Mouse (Mus musculus) c-Kit-positive CD71-positive TER-119-positive erythroid progenitor cells, embryonic 14.5 days (primary cell): ENCODE results near the gene Gm10401.
"Not testable (repeated sequence)": the region's sequence is repeated elsewhere in the genome, so short reads cannot be mapped to it uniquely, and the experiment has no call there.

ENCODE experiments used
- DNase-seq: peaks from one replicate; pipeline ENCODE4 v3.0.0-alpha.2; 2013; ENCODE audit warnings: low spot score

Gm10401 gene

DNA sequence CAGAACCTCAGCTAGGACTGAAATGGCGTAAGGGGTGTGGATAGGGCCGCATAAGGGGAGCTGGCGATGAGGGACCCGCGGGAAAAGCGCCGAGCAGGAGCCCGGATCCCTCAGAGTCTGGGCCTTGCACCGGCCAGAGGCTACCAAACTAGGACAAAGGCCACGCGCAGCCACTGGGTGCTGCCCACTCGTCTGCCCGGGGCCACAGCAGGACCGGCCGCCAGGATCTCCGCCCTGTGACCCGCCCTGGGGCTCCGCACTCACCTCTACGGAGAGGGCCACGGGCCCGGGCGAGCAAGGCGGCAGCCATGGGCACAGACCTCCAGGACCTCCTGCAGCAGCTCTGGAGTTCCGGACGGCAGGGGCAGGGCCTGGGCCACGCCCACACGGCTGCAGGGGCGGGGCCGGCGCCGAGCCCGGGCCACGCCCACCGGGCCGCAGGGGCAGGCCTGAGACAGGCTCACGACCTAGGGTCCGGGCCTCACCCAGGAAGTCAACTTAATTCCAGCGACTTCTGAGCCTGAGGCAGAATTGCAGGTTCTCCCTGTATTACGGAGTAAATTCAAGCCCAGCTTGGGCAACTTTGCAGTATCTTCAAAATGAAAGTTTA lies 21.0 kb upstream of the Gm10401 start, which contains the start of gene Acads:
Gene Acads (minus strand): TSS at position 386 of the 610 bp plus-strand sequence.
- peak; percentile 65 for DNase-seq

DNA sequence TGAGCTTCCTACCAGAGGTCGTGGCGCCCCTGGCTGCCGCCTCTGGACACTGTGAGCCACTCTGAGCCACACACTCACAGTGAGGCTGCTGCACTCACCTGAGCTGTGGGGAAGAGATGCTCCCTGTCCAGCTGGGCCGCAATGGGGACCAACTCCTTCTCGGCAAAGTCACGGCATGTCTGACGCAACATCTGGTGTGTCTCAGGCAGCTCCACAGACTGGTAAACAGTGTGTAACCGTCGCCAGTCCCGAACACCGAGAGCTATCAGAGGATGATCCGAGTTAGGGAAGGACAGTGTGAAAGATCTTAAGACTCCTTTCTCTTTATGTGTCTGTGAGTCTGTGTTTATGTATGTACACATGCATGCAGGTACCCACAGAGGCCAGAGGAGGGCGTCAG lies 19.4 kb upstream of the Gm10401 start:
- no peak for DNase-seq

DNA sequence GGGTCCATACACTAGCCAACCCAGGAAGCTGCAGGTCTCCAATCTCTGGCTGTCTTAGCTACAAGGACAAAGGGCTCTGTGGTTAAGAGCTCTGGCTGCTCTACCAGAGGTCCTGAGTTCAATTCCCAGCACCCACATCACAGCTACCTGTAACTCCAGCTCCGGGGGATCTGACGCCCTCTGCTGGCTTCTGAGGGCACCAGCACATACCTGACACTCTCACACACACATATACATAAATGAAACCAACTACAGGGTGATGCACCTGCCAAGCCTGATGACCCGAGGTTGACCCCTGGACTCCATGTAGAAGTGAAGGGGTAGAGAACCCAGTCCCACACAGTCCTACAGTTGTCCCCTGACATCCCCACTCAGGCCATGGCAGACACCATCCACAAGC lies 18.3 kb upstream of the Gm10401 start:
- no peak for DNase-seq

DNA sequence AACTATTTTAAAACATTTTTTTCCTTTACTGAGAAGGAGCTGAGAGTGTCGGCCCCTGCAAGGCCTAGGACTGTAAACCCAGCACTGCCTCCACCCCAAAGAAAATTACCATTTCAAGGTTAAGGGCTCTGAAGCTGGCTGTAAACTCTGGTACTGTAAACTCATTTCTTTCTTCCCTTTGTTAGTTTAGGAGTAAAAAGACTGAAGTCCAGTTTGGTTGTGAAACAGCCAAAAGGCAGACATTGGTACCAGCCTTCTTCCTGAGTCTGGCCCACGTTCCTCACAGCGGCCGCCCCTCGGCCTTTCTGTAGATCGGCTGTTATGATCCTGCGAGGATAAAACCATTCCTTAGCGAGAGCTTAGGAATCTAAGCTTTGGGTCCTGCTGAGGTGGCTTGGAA lies 16.4 kb upstream of the Gm10401 start:
- DNase-seq, result no peak

DNA sequence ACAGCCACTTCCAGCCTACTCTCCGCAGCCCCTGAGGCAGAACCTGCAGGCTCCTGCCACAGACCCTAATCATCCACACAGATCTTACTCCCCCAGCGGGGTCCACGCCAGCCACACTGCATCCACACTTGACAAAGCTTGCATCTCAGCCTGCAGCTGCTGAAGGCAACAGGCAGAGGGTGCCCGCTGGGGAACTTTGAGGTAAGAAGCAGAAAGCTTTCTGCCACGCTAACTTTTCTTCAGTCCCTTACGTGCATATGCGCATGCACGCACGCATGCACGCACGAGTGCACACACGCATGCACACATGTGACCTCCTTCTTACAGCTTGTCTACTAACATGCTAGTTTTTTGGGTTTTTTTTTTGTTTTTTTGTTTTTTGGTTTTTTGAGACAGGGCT lies 15.1 kb upstream of the Gm10401 start:
- no peak for DNase-seq

DNA sequence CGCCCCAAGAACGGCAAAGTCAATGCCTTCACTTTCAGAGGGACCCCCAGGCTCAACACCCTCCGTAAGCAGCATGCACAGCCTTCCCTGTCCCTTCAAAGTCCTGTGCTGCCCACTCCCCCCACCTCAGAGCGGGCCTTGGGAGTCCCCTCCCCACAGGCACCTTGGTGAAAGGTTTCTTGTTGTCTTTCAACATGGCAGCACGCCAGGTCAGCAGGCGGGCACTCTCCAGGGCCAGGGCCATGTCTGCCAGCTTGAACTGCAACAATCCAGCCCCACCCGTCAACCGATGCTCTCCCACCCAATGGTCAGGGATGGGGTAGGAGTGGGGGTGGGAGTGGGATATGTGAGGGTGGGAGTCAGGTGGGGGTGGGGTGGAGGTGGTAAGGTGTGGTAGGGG lies 13.1 kb upstream of the Gm10401 start:
- no peak for DNase-seq

DNA sequence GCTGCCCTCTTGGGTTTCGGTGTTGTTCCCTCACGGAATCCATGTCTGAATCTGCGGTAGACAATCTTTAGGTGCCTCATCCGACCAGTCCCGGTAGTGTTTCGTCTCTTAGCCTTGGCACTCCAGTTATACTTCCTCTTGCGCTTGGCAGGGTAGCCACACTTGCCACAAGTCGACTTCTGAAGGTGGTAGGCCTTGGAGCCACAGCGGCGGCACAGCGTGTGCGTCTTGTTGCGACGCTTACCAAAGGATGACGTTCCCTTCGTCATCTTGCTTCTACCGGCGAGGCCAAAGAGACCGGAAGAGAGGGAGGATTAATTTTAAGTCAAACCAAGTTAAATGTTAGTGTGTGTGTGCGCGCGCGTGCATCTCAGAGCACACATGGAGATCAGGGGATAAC lies 5.2 kb upstream of the Gm10401 start:
- not testable (repeated sequence) for DNase-seq

DNA sequence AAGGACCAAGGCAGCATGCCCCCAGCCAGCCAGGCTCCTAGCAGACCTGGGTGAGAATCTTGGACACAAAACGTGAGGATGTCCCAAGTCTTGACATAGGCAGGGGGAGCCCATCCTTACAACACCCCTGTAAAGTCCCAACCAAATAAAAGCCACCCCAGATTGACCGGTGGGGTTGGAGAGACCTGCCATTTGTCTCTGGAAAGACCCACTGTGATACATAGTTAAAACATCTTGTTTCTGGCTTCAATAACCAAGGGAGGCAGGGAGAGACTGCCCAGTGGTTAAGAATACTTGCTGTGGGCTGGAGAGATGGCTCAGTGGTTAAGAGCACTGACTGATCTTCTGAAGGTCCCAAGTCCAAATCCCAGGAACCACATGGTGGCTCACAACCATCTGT lies 4.1 kb upstream of the Gm10401 start:
- DNase-seq, result no peak

DNA sequence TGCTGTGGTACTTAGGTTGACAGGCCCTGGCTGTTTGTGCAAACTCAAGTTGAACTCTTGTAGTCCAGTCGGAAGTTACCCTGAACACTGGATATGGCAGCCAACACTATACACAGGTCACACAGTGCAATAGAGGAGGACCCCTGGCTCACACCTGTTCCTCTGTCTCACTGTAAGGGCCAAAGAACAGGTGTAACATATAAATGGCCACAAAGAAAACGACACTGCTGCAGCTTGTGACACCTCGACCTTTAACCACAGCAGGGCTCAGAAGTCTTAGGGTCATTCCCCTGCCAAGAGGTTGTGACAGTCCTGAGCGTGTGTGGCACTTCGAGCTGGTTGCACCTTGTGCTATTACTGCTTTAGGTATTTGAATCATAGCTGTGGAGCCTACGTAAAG lies 2.4 kb upstream of the Gm10401 start:
- DNase-seq, result no peak

DNA sequence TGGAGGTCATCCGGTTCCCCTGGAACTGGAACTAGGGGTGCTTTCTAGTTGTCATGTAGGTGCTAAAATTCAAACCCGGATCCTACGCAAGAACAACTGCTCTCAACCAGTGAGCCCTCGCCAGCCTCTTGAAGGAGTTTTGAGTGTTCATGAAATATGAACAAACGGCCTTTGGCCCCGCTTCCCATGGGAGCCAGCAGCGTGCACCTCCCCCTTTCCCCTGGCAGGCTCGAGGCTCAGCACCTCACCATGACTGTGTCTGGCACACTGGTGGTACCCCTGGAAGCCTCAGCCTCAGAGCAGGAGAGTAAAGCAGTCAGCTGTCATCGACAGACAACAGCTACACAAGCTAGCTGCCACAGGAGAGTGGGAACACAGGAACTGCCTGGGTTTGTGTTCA lies 1.9 kb upstream of the Gm10401 start:
- DNase-seq, result no peak

DNA sequence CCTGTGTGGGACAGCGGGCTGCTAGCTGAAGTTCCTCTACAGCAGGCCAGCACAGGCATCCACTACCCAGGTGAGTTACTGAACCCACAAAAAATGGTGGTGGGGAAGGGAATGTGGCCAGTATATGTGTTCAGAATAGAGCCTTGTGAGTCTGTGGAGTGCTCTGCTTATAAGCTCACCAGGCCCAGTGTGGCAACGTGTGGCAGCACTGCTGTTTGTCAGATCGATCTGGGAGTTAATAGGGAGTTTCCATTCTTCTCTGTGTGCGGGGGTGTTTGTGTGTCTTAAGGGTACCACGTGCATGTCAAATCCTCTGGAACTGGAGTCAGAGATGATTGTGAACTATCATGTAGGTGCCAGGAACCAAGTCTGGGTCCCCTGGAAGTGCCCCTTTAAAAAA lies 1.4 kb upstream of the Gm10401 start:
- DNase-seq, result no peak

DNA sequence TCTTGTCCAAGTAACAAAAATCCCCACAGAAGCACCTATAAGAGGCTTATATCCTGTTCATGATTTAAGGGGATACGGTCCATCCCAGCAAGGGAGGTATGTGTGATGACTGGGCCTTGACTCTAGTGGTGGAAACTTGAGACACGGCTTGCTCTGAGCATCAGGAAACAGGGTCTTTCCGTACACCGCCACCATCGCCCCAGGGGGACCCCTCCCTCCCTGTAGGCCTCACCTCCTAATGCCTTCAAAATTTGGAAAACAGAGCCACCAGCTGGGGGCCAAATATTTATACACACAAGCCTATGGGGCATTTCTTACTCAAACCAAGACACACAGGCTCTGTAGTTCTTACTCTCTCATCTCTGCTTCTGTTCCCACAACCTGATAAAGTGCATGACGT lies 6.3 kb downstream of the Gm10401 start:
- no peak for DNase-seq

DNA sequence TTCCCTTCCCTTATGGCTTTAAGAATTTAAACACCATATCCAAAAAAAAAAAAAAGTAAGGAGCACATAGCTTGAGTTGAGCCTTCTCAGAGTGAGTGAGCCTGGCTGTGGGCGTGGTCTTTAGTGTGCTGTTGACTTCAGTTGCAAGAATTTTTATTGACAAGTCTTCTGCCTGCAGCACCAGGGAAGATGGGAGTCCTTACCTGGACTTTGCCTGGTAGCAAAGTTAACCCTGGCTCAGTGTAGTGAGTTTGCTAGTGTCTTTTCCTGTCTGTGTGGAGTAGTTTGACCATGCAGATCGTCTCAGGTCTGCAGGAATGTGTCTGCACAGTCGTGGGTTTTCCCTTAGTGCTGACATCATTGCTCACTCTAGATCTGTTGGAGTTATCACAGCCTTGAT lies 7.1 kb downstream of the Gm10401 start:
- DNase-seq, result no peak

DNA sequence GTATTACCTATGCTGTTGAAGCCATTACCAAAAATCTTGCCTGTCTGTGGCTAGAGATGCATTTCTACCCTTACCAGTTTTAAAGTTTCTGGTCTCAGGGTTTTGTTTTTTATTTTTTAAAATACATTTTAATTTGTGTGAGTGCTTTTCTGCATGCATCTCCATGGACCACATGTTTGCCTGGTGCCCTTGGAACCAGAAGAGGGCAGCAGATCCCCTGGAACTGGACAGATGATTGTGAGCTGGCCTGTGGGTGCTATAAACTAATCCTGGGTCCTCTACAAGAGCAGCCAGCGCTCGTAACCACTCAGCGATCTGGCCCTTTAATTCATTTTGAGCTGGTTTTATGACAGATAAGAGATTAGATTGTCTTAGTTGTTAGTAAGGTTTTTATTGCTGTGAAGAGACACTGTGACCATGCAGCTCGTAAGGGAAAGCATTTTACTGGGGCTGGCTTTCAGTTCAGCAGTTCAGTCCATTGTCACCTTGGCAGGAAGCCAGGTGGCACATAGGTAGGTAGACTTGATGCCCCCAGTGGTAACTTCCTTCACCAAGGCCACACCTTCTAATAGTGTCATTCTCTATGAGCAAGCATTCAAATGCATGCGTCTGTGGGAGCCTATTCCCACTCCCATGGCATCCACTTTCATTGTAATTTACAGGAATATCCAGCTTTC lies 8.4 kb downstream of the Gm10401 start:
- DNase-seq, result no peak

DNA sequence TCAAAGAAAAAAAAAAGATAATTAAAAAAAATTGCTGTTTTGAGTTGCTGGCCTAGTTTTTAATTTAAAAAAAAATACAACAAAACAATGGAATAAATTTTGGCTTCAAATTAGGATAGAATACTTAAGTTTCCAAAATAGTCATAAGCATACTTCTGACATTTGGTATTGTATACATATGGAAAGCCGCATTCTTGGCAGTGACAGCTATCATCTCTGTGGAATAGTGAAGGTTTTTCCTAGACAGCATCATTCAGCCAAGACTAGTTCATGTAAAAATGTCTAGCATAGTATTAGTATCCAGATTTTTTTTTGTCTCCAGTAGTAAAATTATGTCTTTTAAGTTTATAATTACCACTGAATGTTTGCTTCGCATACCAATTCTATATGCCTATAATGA lies 12.4 kb downstream of the Gm10401 start:
- no peak for DNase-seq

DNA sequence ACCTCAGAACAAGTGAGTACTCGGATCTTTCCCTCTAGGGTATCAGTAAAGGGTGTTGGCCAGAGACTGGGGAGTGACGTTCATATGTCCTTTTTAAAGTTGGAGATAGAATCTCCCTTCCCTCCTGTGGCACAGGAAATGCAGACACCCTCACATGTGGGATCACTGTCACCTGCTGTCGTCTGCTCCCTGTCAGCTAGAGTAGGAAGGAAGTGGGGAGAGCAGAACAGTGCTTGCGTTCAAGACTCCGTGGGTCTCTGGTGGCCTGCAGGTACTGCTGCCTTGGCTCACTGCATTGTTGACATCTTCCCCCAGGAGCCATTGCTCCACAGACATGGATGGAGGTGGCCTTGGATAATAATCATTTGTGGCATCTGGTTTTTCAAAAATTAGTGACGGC lies 14.6 kb downstream of the Gm10401 start:
- DNase-seq, result no peak

DNA sequence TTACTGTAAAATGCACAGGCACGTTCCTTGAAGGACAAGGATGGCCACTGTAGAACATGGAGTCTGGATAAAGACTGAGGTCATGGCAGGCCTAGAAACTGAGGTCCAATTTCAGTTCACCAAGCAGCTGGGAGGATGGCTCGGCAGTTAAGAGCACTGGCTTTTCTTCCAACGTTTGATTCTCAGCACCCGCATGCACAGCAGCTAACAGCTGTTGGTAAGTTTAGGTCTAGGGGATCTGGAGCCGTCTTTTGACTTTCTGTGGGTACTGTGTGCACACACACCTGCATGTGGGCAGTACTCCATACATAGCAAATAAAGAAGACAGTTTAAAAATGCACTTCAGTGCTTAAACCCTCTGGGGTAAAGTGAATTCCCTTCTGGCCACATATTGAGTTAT lies 16.5 kb downstream of the Gm10401 start:
- no peak for DNase-seq

DNA sequence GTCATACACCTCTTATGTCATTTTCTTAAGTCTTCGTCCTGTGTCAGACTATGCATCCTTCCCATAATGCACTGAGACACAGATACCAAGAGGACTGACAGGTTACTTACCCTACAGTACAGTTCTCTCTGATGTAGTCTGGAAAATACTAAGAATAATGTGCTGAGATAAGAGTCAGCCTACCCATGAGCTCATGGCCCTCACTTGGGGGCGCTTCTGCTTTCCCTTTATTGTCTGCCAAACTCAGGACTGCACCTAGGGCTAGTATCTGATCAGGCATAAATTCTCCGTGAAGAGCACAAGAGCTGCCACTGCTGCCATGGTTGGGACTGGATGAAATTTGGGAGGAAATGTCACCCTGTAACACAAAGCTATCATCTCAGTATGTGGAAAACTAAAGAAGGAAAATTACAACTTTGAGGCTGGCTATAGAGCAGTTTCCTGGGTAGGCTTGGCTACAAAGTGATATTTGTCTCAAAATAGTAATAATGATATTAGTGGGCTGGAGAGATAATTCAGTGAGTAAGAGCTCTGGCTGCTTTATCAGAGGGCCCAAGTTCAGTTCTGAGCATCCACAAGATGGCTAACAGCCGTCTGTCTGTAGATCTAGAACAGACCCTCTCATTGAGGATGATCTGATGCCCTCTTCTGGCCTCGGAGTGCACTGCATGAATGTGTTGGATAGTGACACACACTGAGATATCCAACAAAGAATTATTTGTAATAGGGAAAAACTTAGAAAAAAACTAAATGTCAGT lies 21.8 kb downstream of the Gm10401 start:
- peak; percentile 83 for DNase-seq

DNA sequence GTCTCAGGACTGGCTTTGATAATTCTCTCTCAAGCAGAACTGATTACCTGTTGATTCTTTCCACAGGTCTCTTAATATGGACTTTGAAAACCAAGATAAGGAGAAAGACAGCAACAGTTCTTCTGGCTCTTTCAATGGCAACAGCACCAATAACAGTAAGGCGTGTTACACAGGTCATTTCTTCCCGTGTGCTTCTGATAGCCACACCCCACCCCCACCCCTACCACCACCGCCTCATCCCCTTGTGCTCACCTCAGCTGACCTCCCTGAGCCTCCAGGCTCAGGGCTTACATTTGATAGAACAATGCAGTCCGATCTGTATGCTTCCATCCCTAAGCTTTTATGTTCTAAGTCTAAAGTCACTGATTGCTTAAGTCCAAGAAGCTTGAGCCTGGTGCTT lies 23.3 kb downstream of the Gm10401 start:
- DNase-seq, result no peak

DNA sequence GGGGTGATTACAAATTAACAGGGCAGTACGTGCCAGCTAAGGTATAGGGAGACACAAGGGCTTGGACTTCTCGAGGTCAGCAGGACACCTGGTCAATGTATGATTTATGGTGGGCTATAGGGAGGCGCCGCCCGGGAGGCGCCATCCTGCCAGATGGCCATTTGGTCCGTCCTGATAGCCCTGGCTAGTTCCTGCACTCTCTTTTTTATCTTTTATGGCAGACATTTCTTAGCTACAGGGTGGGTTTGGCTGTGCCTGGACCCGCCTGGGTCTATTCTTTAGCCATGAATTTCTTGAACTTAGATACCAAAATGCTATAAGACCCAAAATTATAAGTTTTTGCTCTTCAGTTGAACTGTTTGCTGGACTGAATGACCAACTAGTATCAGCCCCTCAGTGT lies 24.8 kb downstream of the Gm10401 start:
- not testable (repeated sequence) for DNase-seq

DNA sequence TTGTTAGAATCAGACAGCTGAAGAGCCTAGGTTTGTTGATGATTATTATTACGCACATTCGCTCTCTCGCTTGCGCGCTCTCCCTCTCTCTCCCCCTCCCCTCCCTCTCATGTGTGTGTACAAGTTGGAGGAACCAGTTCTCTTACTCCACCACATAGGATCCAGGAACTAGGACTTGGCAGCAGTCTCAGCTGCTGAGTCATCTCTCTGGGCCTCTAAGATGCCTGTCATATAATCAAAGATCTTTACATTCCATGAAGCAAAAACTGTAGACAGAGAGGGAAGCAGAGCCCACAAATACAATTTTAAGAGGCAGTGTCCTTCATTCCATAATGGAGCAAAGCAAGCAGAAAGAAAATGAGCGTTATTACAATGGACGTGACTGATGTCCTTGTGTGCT lies 26.0 kb downstream of the Gm10401 start:
- DNase-seq, result peak; percentile 79

DNA sequence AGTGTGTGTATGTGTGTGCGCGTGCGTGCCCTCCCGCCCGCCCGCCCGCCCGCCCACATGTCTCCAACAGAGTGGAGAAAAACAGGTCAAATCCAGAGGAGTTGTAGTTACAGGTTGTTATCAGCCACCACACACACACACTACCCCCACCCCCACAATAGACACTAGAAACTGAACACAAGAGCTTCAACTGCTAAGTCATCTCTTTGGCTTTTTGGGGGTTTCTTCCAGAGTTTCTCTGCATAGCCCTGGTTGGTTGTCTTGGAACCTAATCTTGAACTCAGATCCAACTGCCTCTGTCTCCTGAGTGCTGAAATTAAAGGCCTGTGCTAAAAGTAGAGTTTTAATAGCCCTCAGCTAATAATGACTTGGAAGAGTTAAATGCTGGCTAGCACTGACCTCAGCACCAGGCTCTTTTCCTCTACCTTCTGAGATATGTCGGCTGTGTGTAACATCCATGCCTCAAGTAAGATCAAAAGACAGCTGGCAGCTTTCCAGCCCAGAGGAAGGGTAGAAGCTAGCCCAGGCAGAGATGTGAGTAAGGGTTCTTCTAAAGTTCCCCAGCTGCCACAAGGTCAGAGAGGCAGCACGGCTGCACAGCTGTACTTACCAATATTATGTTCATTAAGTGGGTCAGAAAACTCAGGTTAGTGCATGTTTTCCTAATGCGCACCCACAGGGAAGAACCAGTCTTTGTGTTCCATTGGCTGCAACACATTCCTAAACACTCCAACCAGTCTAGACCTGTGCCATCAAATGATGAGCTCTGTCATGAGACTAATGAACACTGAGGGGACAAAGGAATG lies 26.8 kb downstream of the Gm10401 start:
- DNase-seq, result peak; percentile 75

DNA sequence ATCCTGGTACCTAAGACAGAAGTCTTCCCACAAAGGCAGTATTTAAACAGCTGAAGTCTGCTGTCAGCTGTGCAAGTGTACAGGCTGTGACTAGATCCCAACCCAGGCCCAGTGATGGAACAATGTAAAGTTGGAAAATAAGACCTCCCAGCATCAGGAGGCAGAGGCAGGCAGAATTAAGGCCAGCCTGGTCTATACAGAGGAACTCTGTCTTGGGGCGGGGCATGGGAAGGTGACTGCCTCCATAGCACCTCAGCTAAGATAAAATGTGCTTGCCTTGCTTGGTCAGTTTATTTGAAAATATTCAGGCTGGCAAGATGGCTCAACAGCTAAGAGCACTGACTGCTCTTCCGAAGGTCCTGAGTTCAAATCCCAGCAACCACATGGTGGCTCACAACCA lies 27.6 kb downstream of the Gm10401 start:
- DNase-seq, result no peak
